ENCODE assay signal across 22 mouse cellular contexts in the genomic region with DNA sequence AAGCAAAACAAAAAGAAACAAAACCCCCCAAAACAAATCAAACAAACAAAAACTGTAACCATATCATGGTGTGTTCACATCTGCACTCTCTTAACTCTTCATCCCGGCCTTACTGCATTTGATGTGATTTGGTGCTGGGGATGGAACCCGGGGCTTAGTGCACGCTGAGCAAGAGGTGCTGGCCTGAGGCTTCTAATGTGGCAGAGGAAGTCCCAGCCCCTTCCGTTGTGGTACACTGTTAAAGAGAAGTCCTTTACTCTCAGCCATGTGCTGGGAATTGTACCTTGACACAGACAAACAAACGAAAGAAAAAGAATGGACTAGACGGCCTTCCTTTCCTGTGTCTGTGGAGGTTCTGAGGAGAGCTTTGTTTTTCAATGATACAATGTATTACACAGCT. TPM values are rescaled to one million over a fixed set of nuclear protein-coding genes. Genes with fewer than 3 reads are reported as not detected.
"Had no signal": no experiment of that assay in that cellular context is flagged by ENCODE, and none has a peak within 500 bp of the region (broad histone marks: within the 10 kb centered on the region; RNA-seq: fewer than 3 reads in every experiment).

No protein-coding gene starts in this region.

- H3K27me3 ChIP-seq: kidney, embryonic 15.5 days; limb, embryonic 15.5 days; neural tube, embryonic 13.5 days; stomach, embryonic 15.5 days had no signal

- H3K4me2 ChIP-seq: kidney, embryonic 15.5 days; limb, embryonic 15.5 days; lung, embryonic 14.5 days; neural tube, embryonic 13.5 days; stomach, embryonic 15.5 days had no signal

- H3K27ac ChIP-seq: kidney, embryonic 15.5 days; limb, embryonic 15.5 days; liver, embryonic 14.5 days; neural tube, embryonic 13.5 days; stomach, embryonic 15.5 days had no signal

- H3K36me3 ChIP-seq: kidney, embryonic 15.5 days; limb, embryonic 15.5 days; neural tube, embryonic 13.5 days; stomach, embryonic 15.5 days had no signal

- H3K4me3 ChIP-seq: kidney, embryonic 15.5 days; limb, embryonic 15.5 days; neural tube, embryonic 13.5 days; stomach, embryonic 15.5 days had no signal

- H3K9ac ChIP-seq: kidney, embryonic 15.5 days; limb, embryonic 15.5 days; liver, embryonic 14.5 days; lung, embryonic 14.5 days; neural tube, embryonic 13.5 days; stomach, embryonic 15.5 days had no signal

- H3K4me1 ChIP-seq: stomach, embryonic 15.5 days had no signal

- DNase-seq: kidney, adult 2 months; kidney, postnatal 14 days; layer of hippocampus, postnatal 36 days; lung, embryonic 14.5 days; lung, postnatal 10 days; lung, postnatal 4 days; midbrain, embryonic 14.5 days; retina, postnatal 1 day; right cerebral cortex, postnatal 4 days; spleen, adult 18-20 months; thymus, postnatal 14 days had no signal

- H3K9me3 ChIP-seq: kidney, embryonic 15.5 days; limb, embryonic 15.5 days; neural tube, embryonic 13.5 days; stomach, embryonic 15.5 days had no signal

RNA-seq across cellular contexts. Expression of a gene that starts 21.5 kb away (rescaled TPM):
- total RNA-seq: layer of hippocampus, adult 8-10 months; layer of hippocampus, postnatal 36 days; left cerebral cortex, adult 8-10 months; left cerebral cortex, postnatal 25 days had no signal
- polyA plus RNA-seq: intestine, embryonic 16.5 days; limb, embryonic 11.5 days; limb, embryonic 15.5 days; midbrain, embryonic 14.5 days; neural tube, embryonic 13.5 days; stomach, embryonic 15.5 days; urinary bladder, adult 2 months had no signal
